Mouse (Mus musculus) small intestine, adult 2 months (tissue): ENCODE results near the gene Slc7a11. TPM values are rescaled to one million over a fixed set of nuclear protein-coding genes. Genes with fewer than 3 reads are reported as not detected.

ENCODE experiments used
- H3K27ac ChIP-seq: fragments of 200-500 bp; 2 replicates; pipeline ENCODE4 v1.5.1; 2012; ENCODE audit warnings: low read depth, low read length, control low read depth, inconsistent platforms; ENCODE audit not compliant: insufficient read depth
- H3K27me3 ChIP-seq: fragments of 200-500 bp; 2 replicates; pipeline ENCODE4 v1.6.1; 2012; ENCODE audit warnings: mild to moderate bottlenecking, moderate library complexity, low read length, inconsistent platforms; ENCODE audit not compliant: control insufficient read depth, insufficient read depth
- H3K36me3 ChIP-seq: fragments of 200-500 bp; 2 replicates; pipeline ENCODE4 v1.6.1; 2012; ENCODE audit warnings: mild to moderate bottlenecking, low read length, control low read depth, inconsistent platforms; ENCODE audit not compliant: control insufficient read depth, insufficient read depth
- H3K4me1 ChIP-seq: fragments of 200-500 bp; 2 replicates; pipeline ENCODE4 v1.6.1; 2012; ENCODE audit warnings: low read length, inconsistent platforms, mixed read lengths; ENCODE audit not compliant: control insufficient read depth, insufficient read depth, insufficient read length
- H3K4me3 ChIP-seq: fragments of 200-500 bp; 2 replicates; pipeline ENCODE4 v1.5.1; 2012; ENCODE audit warnings: low read depth, mild to moderate bottlenecking, control low read depth, inconsistent platforms, low read length, moderate library complexity
- CTCF ChIP-seq: fragments of 200-500 bp; IDR thresholded peaks from 2 replicates; pipeline ENCODE4 v1.5.1; 2012; ENCODE audit warnings: low read depth, mild to moderate bottlenecking, control low read depth, inconsistent platforms, low read length, moderate library complexity, mixed read lengths; ENCODE audit not compliant: insufficient replicate concordance, insufficient read length; ENCODE audit errors: extremely low read depth
- POLR2A ChIP-seq: fragments of 200-500 bp; IDR thresholded peaks from 2 replicates; pipeline ENCODE4 v1.6.1; 2012; ENCODE audit warnings: low read depth, mild to moderate bottlenecking, control low read depth, inconsistent platforms, low read length, moderate library complexity
- WGBS: fragments of 180-500 bp; shearing (Covaris S2); methylation state at CpG from one replicate; pipeline ENCODE4 v1.1.7; 2018; 5-methylcytosine and 5-hydroxymethylcytosine counted together
- polyA plus RNA-seq: library from polyadenylated mRNA; depleted of rRNA; stranded (reverse); fragments of >200 nt; gene quantifications from 2 replicates; pipeline ENCODE4 v1.2.3, GENCODE M21; 2012

The Slc7a11 gene
- polyA plus RNA-seq, 1 experiment: 0.27 TPM

DNA sequence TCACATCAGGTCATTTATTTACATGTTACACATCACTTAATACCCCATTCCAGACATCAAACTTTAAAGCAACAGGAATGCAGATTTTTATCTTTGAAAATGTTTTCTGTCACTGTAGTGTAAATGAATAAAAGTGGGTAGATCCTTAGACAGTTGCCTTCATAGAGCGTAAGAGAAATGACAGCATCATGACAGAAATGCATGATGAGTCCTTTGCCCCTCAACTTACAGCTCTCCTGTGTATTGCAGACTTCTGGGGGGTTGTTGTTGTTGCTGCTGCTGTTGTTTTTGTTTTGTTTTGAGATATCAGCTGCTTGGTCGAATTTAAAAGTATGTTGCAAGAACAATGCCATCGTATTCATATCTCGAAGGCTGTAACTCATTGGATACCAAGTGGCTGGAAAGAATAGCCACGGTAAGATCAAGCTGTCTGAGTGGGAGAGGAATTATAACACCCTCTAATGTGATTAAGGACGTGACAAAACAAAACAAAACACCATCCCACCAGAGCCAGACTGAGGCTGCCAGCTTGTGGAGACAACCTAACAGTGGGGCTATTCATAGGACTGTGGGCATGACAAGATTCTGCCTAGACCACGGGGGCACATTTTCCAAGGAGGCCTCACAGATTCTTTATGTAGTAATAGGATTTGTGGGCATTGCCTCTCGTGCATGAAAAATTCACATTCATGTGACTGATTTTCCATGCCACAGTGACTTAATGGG, 557.0 kb downstream of the Slc7a11 start:
- Histone ChIP-seq H3K4me1 (no peaks in the 10 kb centered on the region), H3K4me3 (no peak overlapping the region), H3K36me3 (no peaks in the 10 kb centered on the region), H3K27ac (no peak overlapping the region), H3K27me3 (no peaks in the 10 kb centered on the region)
- TF ChIP-seq CTCF (no peak), POLR2A (no peak)
- WGBS: 68% methylated on average over 8 of the region's 8 CpGs

GRCm38 (mm10) chr3:49880496-49880895, 562.9 kb downstream of the Slc7a11 start:
- no peaks in the 10 kb centered on the region for H3K36me3 ChIP-seq
- no peak for TF ChIP-seq CTCF
- TF ChIP-seq POLR2A: no peak
- H3K27ac ChIP-seq: no peak overlapping the region
- no peaks in the 10 kb centered on the region for H3K27me3 ChIP-seq
- H3K4me3 ChIP-seq: no peak overlapping the region
- H3K4me1 ChIP-seq: no peaks in the 10 kb centered on the region

DNA sequence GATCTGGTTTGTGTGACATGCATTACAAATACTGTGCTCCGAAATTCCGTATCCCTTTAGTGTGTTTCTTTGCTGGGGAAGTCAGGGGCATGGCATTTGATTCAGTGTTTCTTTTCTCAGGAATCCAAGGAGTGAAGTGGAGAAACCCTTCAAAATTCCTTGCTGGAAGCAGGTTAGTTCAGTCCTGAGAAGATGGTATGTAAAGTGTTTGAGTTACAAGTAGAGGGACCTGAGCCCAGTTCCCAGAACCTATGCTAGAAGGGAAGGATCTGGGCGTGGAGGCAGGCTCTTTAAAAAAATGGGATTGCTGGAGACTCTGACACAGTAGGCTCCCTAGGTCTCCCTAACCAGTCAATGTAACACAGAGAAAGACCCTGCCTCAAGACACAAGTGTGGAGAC, 572.6 kb downstream of the Slc7a11 start:
- WGBS: 81% methylated on average over 3 of the region's 3 CpGs
- Histone ChIP-seq H3K4me1 (no peaks in the 10 kb centered on the region), H3K36me3 (no peaks in the 10 kb centered on the region), H3K27ac (no peak overlapping the region), H3K27me3 (no peaks in the 10 kb centered on the region), H3K4me3 (no peak overlapping the region)
- TF ChIP-seq CTCF: no peak
- TF ChIP-seq POLR2A: no peak

GRCm38 (mm10) chr3:49867951-49868584, 575.3 kb downstream of the Slc7a11 start:
- WGBS: 33% methylated on average over 4 of the region's 4 CpGs
- Histone ChIP-seq H3K27ac (no peak overlapping the region), H3K4me1 (no peaks in the 10 kb centered on the region), H3K27me3 (no peaks in the 10 kb centered on the region), H3K36me3 (no peaks in the 10 kb centered on the region), H3K4me3 (no peak overlapping the region)
- TF ChIP-seq CTCF: no peak
- TF ChIP-seq POLR2A: no peak

DNA sequence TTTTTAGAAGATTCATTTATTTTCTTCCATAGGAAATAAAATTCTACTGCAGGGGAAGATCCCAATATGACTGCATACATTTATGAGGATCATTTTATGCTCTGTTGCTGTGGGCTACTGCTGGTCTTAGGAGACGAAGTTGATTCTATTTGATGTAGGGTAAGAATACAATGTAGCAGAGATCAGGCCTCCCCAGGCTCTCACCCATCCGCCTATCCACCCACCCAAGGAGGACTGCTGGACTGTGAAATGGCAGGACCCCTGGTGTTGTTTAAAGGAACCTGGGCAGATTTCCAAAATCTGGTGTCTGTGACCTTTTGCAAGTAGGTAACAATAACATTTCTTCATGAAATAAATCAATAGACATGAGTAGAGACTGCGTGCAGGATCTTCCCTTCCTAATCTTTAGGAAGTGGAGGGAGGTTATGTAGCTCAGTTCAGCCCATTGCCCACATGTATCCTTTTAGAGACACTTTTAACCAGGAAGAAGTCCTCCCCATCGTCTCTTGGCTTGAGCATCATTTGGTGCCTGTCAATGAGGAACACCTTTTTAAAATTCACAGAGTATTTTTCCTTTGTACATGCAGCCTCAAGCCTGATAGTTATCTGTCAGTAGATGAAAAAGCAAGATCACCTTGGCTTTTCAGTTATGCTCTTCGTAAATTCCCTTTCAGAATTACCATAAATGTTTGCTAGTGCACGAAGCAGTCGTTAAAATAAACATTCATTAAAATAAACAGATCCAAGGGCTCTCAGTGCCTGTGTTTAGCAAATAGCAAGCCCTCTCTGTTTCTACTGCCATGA, 576.1 kb downstream of the Slc7a11 start:
- 42% methylated on average over 7 of the region's 7 CpGs for WGBS
- no peak overlapping the region for H3K27ac ChIP-seq

DNA sequence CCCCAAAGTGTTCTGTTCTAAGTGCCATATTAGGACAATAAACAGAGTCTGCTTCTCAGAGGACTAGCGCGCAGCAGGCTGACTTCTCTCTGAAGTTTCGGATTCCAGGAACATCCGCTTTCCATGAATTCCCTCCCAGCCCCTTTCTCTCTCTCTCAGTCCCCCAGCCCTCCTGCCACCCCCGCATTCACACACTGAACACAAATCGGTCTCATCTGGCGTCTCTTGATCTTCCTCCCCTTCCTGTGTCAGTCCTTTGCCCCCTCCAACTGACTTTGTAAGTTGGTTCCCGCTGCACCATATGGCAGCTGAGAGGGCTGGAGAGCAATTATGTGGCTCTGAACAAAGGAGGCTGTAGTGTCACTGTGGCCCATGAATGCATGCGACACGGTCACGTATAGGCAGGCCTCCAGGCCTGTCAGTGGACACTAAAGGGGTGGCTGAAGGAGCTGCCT, 577.3 kb downstream of the Slc7a11 start:
- 67% methylated on average over 11 of the region's 11 CpGs for WGBS

More for the DNA sequence above, 576.1 kb downstream of the Slc7a11 start:
- Histone ChIP-seq H3K36me3 (no peaks in the 10 kb centered on the region), H3K27me3 (no peaks in the 10 kb centered on the region), H3K4me1 (no peaks in the 10 kb centered on the region), H3K4me3 (no peak overlapping the region)
- TF ChIP-seq POLR2A (no peak), CTCF (no peak)

GRCm38 (mm10) chr3:49856797-49857196, 586.6 kb downstream of the Slc7a11 start:
- TF ChIP-seq CTCF (no peak), POLR2A (no peak)
- 52% methylated on average over 4 of the region's 4 CpGs for WGBS
- Histone ChIP-seq H3K27me3 (no peaks in the 10 kb centered on the region), H3K4me1 (no peaks in the 10 kb centered on the region), H3K36me3 (no peaks in the 10 kb centered on the region), H3K27ac (no peak overlapping the region), H3K4me3 (no peak overlapping the region)

More for the DNA sequence above, 577.3 kb downstream of the Slc7a11 start:
- Histone ChIP-seq H3K4me1 (no peaks in the 10 kb centered on the region), H3K27ac (peak overlapping the region; percentile 27; the same call in 1 of the 2 replicates), H3K27me3 (no peaks in the 10 kb centered on the region), H3K36me3 (no peaks in the 10 kb centered on the region), H3K4me3 (no peak overlapping the region)
- no peak for TF ChIP-seq POLR2A
- TF ChIP-seq CTCF: no peak
